Mouse (Mus musculus) frontal cortex, adult 2 months (tissue): Measurements from ENCODE around the gene Gck. TPM values are rescaled to one million over a fixed set of nuclear protein-coding genes. Genes with fewer than 3 reads are reported as not detected.

Experiments
- DNase-seq, 2 experiments: peaks; one replicate each; pipeline ENCODE4 v3.0.0; 2022; ENCODE audit warnings: low spot score in 1 of 2; ENCODE audit errors: extremely low spot score in 1 of 2
- polyA plus RNA-seq: library from polyadenylated mRNA; depleted of rRNA; stranded (reverse); fragments of >200 nt; gene quantifications from 2 replicates; pipeline ENCODE4 v1.2.3, GENCODE M21; 2012; rRNA removed

Gene Gck
- 0.97 and 1.1 TPM in 2 replicates for polyA plus RNA-seq

DNA sequence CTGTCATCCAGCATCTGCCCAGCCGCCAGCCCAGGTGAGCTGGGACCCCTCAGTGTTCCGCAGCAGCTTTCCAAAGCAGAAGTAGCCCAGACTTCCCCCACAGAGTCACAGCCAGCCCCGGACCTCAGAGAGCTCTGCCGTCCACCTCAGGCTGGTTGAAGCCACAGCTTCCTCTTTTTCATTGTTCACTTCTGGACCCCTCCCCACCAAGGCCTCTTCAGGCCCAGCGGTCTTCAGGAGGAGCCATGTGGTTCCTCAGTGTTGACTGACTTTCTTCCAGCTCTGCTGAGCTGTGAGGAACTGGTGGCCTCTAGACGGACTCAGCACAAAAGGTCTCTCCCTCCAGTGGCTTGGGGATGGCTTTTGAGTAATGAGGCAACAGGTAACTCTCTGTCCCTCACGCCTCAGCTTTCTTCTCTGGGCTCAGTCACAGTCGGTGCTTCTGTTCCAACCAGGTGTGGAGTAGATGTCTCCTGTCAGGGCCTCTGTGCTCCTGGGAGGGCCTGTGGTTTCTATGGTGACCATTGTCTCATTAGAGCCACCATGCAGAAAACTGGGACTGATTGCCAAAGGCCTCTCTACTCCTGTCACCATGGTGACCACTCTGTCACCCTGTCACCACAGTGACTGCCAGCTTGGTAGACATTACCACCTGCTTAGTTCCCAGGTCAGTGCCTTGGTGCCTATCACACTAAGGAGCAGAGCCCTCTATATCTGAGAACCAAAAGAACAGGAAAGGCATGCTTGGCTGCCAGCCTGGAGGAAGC is at the start of gene Gck:
TSS of gene Gck (minus strand) at position 496 of the 767 bp plus-strand sequence.
- no peak for DNase-seq

DNA sequence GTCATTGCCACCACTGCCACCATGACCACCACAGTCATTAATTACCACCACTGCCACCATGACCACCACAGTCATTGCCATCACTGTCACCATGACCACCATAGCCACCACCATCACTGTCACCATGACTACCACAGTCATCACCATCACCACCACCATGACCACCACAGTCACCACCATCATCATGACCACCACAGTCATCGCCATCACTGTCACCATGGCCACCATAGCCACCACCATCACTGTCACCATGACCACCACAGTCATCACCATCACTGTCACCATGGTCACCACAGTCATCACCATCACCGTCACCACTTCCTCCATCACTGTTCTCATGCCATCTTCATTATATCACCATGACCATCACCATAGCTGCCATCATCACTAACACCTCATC is 48.6 kb upstream of the Gck start:
- no peak for DNase-seq

DNA sequence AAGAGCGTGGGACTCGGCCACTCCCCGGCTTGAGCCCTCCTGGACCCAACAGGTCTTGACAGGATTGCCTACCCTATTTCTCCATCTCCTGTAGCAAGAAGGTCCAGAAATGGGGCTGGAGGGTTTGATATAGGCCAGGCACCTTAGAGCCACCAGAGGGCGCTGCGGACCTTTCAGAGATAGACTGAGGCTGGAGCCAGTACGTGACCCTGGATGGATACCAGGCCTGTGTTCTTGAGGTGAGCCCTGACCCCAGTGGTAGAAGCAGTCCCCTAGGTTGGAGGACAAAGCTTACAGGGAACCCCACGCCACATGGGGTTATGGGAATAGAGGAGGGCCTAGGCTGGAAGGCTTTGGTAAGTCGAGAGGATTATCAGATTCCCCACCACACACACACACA is 46.1 kb upstream of the Gck start:
- peak in 1 of 2 experiments; percentile 91 for DNase-seq

DNA sequence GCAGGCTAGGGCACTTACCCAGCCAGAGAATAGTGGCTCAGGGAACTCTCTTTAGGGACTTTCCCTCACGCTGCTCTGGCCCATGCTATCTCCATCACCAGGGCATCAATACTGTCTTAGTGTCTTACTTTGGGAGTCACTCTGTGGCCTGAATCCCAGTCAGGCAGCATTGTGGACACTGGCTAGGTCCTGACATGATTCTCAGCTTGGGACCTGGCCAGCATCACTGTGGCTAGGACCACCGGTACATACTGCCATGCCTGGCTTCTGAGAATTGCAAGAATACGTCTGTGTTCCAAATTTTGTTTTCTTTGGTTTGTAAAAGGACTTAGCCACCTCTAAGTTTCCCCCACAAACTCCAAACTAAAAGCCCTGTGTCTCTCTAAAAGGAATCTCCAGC is 45.0 kb upstream of the Gck start:
- no peak for DNase-seq

DNA sequence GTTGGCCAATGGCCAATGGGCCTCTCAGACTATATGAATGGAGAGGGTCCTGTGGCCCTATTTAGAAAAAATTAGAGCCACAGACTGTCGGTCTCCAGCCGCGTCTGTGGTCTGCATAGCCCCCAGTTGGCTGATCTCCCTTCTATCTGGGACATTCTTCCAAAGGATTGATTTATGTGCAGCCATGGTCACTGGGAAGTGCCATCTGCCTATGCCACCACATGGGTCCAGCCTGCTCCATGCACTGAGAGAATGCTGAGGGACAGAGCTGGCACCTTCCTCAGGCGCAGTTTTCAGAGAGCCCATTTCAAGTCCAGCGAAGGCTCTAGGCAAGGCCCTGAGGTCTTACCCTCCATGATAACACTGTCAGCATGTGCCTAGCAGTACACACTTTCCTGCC is 44.3 kb upstream of the Gck start:
- DNase-seq = no peak

DNA sequence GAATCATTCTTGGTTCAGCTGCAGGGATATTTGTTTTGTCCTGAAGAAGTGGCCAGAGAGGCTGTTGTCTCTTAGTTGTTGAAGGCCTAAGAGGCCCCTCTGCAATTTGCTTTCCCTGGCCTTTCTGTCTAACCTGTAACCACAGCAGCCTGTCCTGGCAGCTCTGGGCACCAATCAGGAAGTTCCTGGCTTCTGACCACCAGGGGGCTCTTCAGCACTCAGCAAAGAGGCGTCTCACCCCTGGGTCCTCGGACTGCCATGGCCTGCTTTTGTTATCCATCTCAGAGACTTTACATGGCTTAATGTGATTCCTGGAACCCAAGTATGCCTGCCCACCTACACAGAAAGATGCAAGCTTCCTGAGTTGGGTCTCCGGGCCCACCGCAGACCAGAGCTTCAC is 41.0 kb upstream of the Gck start:
- DNase-seq = peak in 1 of 2 experiments; percentile 62

DNA sequence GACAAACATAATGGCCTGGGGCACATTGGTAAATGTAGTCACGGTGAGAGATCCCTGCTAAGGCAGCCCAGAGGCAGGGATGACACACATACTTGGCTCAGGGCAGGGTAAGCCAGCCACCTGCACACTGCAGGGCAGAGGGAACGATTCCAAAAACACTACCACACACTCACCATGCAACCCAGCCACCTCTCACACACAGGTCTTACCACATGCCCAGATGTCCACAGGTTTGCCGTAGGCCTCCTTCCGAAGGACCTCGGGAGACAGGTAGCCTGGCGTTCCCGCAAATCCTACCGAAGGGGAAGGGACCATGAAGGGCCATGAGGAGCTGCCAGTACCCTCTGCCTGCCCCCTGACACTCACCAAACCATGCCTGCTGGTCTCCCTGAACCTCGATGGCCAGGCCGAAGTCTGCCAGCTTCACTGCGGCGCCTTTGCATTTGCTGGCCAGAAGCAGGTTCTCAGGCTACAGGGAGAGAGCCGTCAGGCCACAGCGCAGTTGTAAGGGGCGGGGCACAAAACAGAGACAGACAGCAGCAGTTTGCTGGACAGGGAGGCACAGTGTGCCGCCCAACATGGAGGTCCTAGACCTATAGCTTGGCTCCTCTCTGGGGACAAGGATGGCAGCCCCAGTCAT is 40.2 kb upstream of the Gck start:
- DNase-seq = no peak

DNA sequence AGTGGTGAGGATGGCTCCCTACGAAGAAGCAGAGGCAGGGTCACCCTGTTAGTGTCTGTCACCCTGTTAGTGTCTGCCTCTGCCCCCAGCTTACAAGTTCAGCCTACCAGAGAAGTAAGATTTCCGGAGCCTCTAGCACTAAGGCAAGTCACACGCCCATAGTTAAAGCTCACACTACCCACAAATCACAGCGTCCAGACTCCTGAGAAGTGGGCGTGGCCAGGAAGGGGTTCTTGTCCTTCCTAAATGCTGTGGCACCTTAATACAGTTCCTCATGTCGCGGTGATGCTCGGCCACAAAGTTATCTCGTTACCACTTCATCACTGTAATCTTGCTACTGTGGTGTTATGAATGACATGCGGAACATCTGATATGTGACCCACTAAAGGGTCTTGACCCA is 38.2 kb upstream of the Gck start:
- no peak for DNase-seq

DNA sequence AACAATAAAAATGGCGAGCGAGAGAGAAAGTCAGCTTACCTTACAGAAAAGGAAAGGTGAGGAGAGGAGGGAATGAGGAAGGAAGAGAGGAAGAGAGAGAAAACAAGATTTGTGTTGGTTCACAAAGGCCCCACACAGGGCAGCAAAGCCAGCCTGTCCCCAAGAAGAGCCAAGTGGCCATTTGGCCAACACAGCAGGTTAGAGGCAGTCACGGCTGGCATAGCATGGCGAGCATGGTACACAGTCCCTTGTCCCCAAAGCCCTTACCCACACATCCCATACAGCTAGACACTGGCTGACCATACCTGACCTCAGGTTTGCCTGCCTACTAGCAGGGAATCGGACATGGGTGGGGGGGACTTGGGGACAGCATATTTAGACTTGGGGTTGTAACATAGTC is 33.7 kb upstream of the Gck start:
- no peak for DNase-seq

DNA sequence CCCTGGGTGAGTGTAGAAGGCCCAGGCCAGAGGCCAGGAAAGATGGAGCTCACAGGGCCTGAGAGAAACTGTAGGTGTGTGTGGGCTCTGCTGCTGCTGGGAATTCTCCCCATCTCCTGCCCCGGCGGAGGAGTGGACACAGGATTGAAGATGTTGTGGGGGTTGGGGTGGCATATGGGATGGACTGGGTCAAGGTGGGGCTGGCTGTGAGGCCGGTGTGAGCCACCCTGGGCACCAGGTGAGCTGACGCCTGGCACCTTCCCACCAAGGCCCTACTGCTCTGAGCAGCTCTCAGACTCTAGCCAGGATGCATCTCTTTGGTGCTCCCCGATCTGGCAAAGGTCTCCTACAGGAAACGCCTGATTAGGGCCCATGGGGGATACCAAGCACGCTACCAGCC is 31.4 kb upstream of the Gck start:
- no peak for DNase-seq

DNA sequence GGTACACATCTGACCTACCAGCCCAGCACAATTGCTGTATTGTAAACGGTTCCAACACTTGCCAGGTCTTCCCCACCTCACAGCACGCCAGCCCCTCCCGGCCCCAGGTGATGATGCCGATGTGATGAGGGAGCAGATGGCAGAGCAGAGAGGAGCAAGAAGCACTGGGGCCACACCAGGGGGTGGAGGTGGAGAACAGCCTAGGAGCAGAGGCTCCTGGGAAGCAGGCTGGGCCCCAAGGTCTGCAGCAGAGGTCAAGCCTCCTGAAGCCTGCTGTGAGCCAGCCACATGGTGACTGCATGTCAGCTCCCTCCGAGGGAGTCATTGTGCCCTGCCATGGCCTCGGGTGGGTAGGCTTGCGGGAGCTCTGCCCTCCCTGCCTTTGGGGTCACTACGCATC is 30.7 kb upstream of the Gck start:
- no peak for DNase-seq

DNA sequence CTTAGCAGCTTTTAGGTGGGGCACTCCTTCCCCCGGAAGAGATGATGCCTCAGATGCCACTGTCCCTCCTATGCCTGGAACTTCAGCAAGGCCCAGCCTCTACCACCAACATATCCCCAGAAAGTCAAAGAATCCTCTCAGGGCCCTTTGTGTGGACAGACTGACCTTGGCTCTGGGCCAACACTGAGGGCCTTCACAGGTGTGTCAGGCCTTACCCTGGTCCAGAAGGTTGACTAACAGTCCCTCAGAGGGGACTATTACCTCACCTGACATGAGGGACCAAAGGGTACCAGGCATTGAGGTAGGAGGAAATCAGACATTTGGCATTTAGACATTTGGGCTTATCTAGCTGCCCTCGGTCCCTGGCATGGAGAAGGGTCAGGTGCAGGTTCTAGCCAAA is 30.2 kb upstream of the Gck start:
- DNase-seq = no peak

DNA sequence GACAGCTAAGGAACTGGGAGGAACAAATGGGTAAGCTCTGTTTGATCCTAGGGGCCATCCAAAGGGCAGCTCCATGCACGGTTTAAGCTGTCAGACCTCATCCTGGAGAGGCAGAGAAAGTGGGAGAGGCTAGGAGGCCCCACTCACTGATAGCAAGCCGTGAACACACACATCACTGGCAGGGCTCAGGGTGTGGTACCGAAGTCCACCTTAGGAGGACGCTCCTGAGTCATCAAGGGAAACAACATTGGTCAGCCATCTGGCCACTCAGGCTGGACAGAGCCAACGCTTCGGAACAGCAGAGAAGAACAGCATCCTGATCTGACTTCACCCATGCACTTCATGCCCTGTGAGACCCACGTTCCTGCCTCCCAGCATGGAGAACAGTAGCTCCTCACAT is 29.2 kb upstream of the Gck start:
- no peak for DNase-seq

DNA sequence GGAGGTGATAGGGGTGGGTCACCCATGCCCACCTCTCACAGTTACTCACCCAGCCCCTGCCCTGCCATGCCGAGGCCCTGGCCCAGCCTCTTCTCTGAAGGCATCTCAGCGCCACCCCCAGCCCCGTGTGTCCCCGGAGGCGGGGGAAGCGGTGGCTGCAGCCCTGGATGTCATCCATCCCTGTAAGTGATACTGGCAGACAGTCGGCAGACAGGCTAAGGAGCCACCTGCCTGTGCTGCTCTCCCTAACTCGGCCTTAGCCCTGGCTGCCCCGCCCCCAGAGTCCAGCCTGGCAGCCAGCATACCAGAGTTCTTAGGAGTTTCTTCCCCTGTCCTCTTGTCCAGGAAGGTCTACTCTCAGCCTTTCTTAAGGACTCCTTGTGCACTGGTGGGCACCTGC is 26.2 kb upstream of the Gck start:
- no peak for DNase-seq

DNA sequence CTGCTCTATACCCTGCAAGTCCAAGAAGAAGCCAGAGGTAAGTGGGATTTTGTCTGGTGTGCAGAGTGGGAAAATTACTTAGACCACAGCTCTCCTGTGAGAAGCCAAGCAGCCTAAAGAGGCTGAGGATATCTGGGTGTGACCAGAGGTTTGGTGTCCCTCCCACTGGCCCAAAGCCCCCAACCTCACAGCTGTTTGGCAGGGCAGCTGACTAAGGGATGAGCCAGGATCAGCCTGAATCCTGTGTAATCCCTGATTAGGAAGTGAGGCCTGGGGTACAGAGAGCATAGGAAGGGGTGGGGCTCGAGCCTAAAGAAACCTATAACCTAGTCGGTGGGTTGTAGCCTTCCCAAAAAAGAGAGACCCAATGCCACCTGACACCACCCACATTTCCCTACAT is 25.2 kb upstream of the Gck start:
- DNase-seq = no peak

DNA sequence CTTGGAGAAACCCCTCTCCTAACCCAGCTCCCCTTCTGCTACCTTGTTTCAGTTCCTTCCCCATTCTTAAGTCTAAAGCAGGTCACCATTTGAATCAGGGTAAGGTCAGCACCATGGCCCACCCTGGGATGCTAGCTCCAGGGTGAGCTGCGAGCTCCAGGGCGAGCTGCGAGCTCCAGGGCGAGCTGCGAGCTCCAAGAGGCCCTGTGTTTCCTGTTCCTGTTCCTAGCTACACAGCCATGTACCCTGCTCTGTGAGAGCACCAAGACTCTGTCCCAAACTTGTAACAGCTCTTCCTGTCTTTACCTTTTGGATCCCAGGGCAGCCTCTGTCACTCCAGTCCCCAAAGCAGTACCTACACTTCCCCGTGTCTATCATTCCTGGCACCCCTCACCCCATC is 24.2 kb upstream of the Gck start:
- DNase-seq = no peak

DNA sequence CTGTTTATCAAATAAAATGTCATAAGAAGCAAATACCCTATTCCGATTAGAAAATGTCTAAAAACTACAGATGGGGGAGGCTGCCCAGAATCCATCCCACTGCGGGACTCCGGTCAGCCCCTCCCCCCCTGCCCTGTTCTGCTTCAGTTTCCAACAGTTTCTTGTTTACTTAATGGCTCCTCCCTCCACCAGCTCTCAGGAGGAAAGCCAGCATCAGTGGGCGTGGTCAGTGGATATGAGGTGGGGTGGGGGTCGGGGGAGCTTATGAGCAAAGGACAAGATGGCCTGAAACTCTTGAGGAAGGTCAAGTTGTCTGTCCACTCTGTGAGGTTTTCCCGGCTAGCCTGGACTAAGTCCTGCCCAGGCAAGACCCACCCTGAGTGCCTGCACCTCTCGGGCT is 23.3 kb upstream of the Gck start:
- no peak for DNase-seq

DNA sequence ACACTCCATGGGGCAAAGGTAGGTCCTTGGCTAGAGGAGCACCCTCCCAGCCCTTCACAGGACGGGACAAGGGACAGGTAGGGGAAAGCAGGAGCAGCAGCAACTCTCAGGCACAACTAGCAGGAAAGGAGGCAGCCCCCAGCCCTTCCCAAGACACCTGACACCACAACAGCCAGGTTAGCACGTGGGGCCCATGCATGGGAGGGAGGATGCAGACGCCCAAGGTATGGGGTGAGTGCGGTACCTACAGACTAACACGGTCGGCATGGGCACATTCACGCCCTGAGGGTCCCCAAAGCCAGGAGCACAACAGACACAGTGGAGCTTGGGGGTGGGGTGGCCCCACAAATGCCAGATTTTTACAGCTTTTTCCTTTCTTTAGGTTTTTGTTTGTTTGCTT is 21.3 kb upstream of the Gck start:
- no peak for DNase-seq

DNA sequence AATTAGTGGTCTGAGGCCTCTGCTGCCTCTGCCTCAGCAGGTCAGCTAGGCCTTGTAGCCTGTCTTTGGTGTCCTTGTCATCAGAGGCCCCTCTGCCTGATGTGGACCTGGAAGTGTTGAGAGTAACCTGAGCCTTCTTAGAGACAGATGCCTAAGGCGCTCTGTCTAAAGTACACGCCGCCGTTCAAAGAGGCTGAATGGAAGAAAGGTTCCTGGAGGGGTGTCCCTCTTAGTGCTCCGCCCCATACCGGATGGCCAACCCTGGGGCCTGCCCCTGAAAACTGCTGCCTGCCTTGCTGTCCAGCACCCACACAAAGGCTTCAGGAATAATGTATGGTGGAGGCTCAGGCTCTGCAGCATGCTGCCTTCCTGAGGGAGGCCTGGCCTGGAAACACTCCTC is 18.3 kb upstream of the Gck start:
- DNase-seq = no peak

DNA sequence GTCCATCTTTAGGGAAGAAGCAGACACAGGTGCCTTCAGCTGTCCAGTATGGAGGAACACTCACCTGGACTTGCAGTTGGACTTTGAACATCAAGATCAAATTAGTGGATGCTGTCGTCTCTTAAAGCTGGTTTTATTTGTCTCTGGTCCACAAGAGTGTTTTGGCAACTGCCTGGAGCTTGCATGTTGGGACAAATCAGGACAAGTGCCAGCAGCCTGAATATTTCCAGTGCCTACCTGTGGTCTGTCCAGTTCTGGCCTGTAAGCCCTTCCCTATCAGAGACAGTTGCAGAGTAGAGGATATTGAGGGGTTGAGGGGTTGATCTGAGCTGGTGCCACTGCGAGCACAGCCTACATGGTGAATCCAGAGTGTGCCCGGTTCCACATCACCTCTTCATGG is 16.9 kb upstream of the Gck start:
- DNase-seq = no peak

DNA sequence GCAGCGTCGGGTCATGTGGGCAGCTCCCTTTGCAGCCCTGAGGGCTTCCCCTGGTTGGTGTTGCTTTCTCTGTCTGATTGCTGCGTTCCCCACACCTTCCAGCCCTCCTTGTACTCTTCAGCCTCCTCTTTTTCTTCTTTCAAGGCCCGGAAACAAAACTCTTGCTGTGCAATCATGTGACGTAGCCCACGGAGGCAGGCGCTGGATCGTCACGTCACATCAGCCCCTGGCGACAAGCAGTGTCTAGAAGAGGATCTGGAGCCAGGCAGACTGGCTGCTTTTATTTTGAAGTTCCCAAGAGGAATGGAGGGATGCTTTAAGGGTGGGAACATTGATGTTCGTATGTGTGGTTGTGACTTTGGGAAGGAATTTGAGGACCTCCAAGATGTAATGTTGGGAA is 16.0 kb upstream of the Gck start:
- DNase-seq = peak in 1 of 2 experiments; percentile 55

DNA sequence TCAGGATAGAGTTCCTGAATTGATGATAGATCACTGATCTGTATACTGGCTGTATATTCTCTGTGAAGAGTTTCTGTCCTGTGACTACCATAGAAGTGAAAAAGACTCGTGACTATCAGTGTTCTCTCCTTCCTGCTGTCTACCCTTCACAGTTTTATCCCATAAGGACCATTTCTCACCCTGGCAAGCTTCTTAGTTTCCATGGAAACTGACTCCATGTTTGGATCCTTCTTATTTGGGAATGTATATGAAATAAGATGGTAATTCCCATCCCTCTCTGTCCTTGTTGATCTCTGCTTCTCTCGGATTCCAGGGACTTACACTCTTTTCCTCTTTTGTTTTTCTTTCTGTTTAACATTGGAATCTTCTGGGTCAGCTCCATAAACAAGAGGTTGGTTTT is 10.2 kb upstream of the Gck start:
- DNase-seq = peak in 1 of 2 experiments; percentile 63
